Mouse (Mus musculus): ENCODE results near the gene Polr3f.

- TF ChIP-seq NELFE (IDR thresholded peaks at IDR 0.05; ENCODE audit: low read depth, low read length) (no peak), MXI1 (IDR thresholded peaks at IDR 0.05; ENCODE audit: low read depth, low read length) (no peak), KAT2A (IDR thresholded peaks at IDR 0.05; ENCODE audit: insufficient replicate concordance, low read length) (no peak), ZKSCAN1 (IDR thresholded peaks at IDR 0.05; ENCODE audit: borderline replicate concordance, low read depth, low read length) (no peak), TCF12 (IDR thresholded peaks at IDR 0.05; ENCODE audit: low read depth, low read length) (no peak), GABPA (IDR thresholded peaks at IDR 0.05; ENCODE audit: insufficient replicate concordance, low read depth, low read length) (no peak), UBTF (IDR thresholded peaks at IDR 0.05; ENCODE audit: low read depth, low read length) (no peak), SIN3A (IDR thresholded peaks at IDR 0.05; ENCODE audit: low read length) (no peak), USF2 (conservative IDR thresholded peaks at IDR 0.05; ENCODE audit: low read depth, low read length) (no peak), SMC3 (IDR thresholded peaks at IDR 0.05; ENCODE audit: low read depth, low read length) (no peak), CTCF (conservative IDR thresholded peaks at IDR 0.05 in 1 of 2, IDR thresholded peaks at IDR 0.05 in 1 of 2; ENCODE audit: low read depth in 2 of 2, low read length in 2 of 2) (no peak)
Measured at GRCm38 (mm10) chr2:144487476-144487875, 40.0 kb upstream of the Polr3f start.

Data from CH12.LX (cell line).